Mouse (Mus musculus): ENCODE results near the gene Scg5. TPM values are rescaled to one million over a fixed set of nuclear protein-coding genes. Genes with fewer than 3 reads are reported as not detected.

Scg5 gene
- polyA plus RNA-seq, 1 experiment from 2014 or later: 74.5 TPM

Other genes with a start within 250 kb of the Scg5 start
- gene Grem1, start 70.5 kb downstream of the Scg5 start, polyA plus RNA-seq (2016; fragmentation: Nextera tagmentation; extraction: Ambion mirVana): 1.4 and 1.5 TPM in 2 replicates
- 40.0 and 42.7 TPM in 2 replicates for gene Arhgap11a, start 19.5 kb upstream of the Scg5 start, polyA plus RNA-seq (2016; fragmentation: Nextera tagmentation; extraction: Ambion mirVana)
- 1.6 and 1.7 TPM in 2 replicates for gene Gjd2, start 184.5 kb upstream of the Scg5 start, polyA plus RNA-seq (2016; fragmentation: Nextera tagmentation; extraction: Ambion mirVana)
- gene Actc1, start 224.4 kb upstream of the Scg5 start, polyA plus RNA-seq (2016; fragmentation: Nextera tagmentation; extraction: Ambion mirVana): 33.5 and 138 TPM in 2 replicates